Mouse (Mus musculus) urinary bladder, postnatal 10 days (tissue): ENCODE results near the gene Yipf1.

Source experiments
- DNase-seq: peaks from one replicate; pipeline ENCODE4 v3.0.0; 2022; ENCODE audit warnings: low spot score

Gene Yipf1

GRCm38 (mm10) chr4:107313690-107314478 is at the start of gene Yipf1:
TSS of gene Yipf1 (plus strand) at chr4:107314363.
- DNase-seq: peak; percentile 59

- DNase-seq: no peak
Observed at GRCm38 (mm10) chr4:107273683-107274082, 40.5 kb upstream of the Yipf1 start.

- no peak for DNase-seq
Observed at GRCm38 (mm10) chr4:107274511-107274910, 39.7 kb upstream of the Yipf1 start.

GRCm38 (mm10) chr4:107278188-107278707 is 35.9 kb upstream of the Yipf1 start:
- DNase-seq: no peak

GRCm38 (mm10) chr4:107280843-107281475 is 33.2 kb upstream of the Yipf1 start:
- DNase-seq: no peak

GRCm38 (mm10) chr4:107285446-107286200 is 28.5 kb upstream of the Yipf1 start:
- no peak for DNase-seq

- DNase-seq: no peak
Observed at GRCm38 (mm10) chr4:107286386-107286785, 27.8 kb upstream of the Yipf1 start.

- DNase-seq: no peak
Observed at GRCm38 (mm10) chr4:107287517-107287916, 26.6 kb upstream of the Yipf1 start.

- DNase-seq: no peak
Observed at GRCm38 (mm10) chr4:107291611-107292272, 22.4 kb upstream of the Yipf1 start.

- DNase-seq: no peak
Observed at GRCm38 (mm10) chr4:107292273-107292662, 21.9 kb upstream of the Yipf1 start.

GRCm38 (mm10) chr4:107298071-107298606 is 16.0 kb upstream of the Yipf1 start:
- DNase-seq: no peak

GRCm38 (mm10) chr4:107299779-107300340 is 14.3 kb upstream of the Yipf1 start:
- DNase-seq: no peak

- DNase-seq: no peak
Observed at GRCm38 (mm10) chr4:107300371-107300770, 13.8 kb upstream of the Yipf1 start.

- no peak for DNase-seq
Observed at GRCm38 (mm10) chr4:107300902-107301555, 13.1 kb upstream of the Yipf1 start.

GRCm38 (mm10) chr4:107302221-107302620 is 11.9 kb upstream of the Yipf1 start:
- no peak for DNase-seq

GRCm38 (mm10) chr4:107302832-107303231 is 11.3 kb upstream of the Yipf1 start:
- DNase-seq: no peak

- DNase-seq: no peak
Observed at GRCm38 (mm10) chr4:107303531-107303930, 10.6 kb upstream of the Yipf1 start.

- no peak for DNase-seq
Observed at GRCm38 (mm10) chr4:107306966-107307365, 7.2 kb upstream of the Yipf1 start, which contains the start of gene Dio1. TSS of gene Dio1 (minus strand) at chr4:107307169.

- DNase-seq: no peak
Observed at GRCm38 (mm10) chr4:107314479-107314805, 279 bp downstream of the Yipf1 start.

GRCm38 (mm10) chr4:107318646-107319045 is 4.5 kb downstream of the Yipf1 start:
- no peak for DNase-seq

- no peak for DNase-seq
Observed at GRCm38 (mm10) chr4:107321041-107321440, 6.9 kb downstream of the Yipf1 start.
